Mouse (Mus musculus) intestine, embryonic 15.5 days (tissue): ENCODE data around the gene Rev3l. TPM values are rescaled to one million over a fixed set of nuclear protein-coding genes. Genes with fewer than 3 reads are reported as not detected.
A peak's percentile ranks its signal among the peaks of the same experiment; 100 is the strongest.

Experiments used
- ATAC-seq: fragments of 200-750 bp; cut with Nextera tagmentation; 2 replicates; pipeline ENCODE4 v1.8.0; 2017; ENCODE audit warnings: moderate TSS enrichment, moderate library complexity
- H3K27ac ChIP-seq: fragments of 300-500 bp; sonication (generic); 2 replicates; pipeline ENCODE4 v1.5.1; 2015; ENCODE audit warnings: mild to moderate bottlenecking, inconsistent platforms
- H3K27me3 ChIP-seq: fragments of 300-500 bp; sonication (generic); replicated peaks from 2 replicates; pipeline ENCODE4 v1.6.1; 2015; ENCODE audit warnings: inconsistent platforms
- H3K36me3 ChIP-seq: fragments of 300-500 bp; sonication (generic); 2 replicates; pipeline ENCODE4 v1.6.1; 2015; ENCODE audit warnings: inconsistent platforms
- H3K4me1 ChIP-seq: fragments of 300-500 bp; sonication (generic); replicated peaks from 2 replicates; pipeline ENCODE4 v1.6.1; 2015; ENCODE audit warnings: inconsistent platforms
- H3K4me2 ChIP-seq: fragments of 300-500 bp; sonication (generic); replicated peaks from 2 replicates; pipeline ENCODE4 v1.6.1; 2015; ENCODE audit warnings: mild to moderate bottlenecking, inconsistent platforms
- H3K4me3 ChIP-seq: fragments of 300-500 bp; sonication (generic); replicated peaks from 2 replicates; pipeline ENCODE4 v1.5.1; 2015; ENCODE audit warnings: inconsistent platforms
- H3K9ac ChIP-seq: fragments of 300-500 bp; sonication (generic); 2 replicates; pipeline ENCODE4 v1.6.1; 2015; ENCODE audit warnings: inconsistent platforms
- H3K9me3 ChIP-seq: fragments of 300-500 bp; sonication (generic); 2 replicates; pipeline ENCODE4 v1.6.1; 2016; ENCODE audit warnings: inconsistent platforms
- WGBS: fragments of 180-500 bp; shearing (Covaris S2); methylation state at CpG from one replicate; pipeline ENCODE4 v1.1.7; 2015; 5-methylcytosine and 5-hydroxymethylcytosine counted together
- polyA plus RNA-seq: library from polyadenylated mRNA; unstranded; fragments of >200 nt; fragmentation: Nextera tagmentation; extraction: Ambion mirVana; gene quantifications from 2 replicates; pipeline ENCODE4 v1.2.1, GENCODE M21; 2015

The Rev3l gene
- polyA plus RNA-seq: 13.5 and 13.7 TPM in 2 replicates

GRCm38 (mm10) chr10:39731736-39732265 is at the start of gene Rev3l:
Gene Rev3l, plus strand, starts transcription at chr10:39732118.
- H3K27ac ChIP-seq: peak within 1 kb of the TSS; percentile 99
- H3K4me1 ChIP-seq: no peaks in the 10 kb centered on the region
- H3K4me3 ChIP-seq: peak within 1 kb of the TSS; percentile 94
- peak within 1 kb of the TSS; percentile 66 for H3K4me2 ChIP-seq
- ATAC-seq: peak; percentile 83
- H3K36me3 ChIP-seq: no peaks in the 10 kb centered on the region
- no peaks in the 10 kb centered on the region for H3K9me3 ChIP-seq
- peak within 1 kb of the TSS; percentile 91 for H3K9ac ChIP-seq
- H3K27me3 ChIP-seq: no peaks in the 10 kb centered on the region
- WGBS: under 1% methylated on average over 52 of the region's 64 CpGs

- Histone ChIP-seq H3K27ac (no peak overlapping the region), H3K9ac (no peak overlapping the region), H3K4me1 (peaks cover 4% of the 10 kb centered on the region), H3K36me3 (no peaks in the 10 kb centered on the region), H3K4me2 (no peak overlapping the region), H3K9me3 (no peaks in the 10 kb centered on the region), H3K27me3 (no peaks in the 10 kb centered on the region), H3K4me3 (no peak overlapping the region)
- no peak for ATAC-seq
- WGBS: 77% methylated on average over 2 of the region's 2 CpGs
Observed at GRCm38 (mm10) chr10:39682556-39682955, 49.4 kb upstream of the Rev3l start.

GRCm38 (mm10) chr10:39683481-39683880 is 48.4 kb upstream of the Rev3l start:
- no peak overlapping the region for H3K27ac ChIP-seq
- no peaks in the 10 kb centered on the region for H3K27me3 ChIP-seq
- WGBS: 91% methylated on average over 2 of the region's 2 CpGs
- no peak overlapping the region for H3K4me2 ChIP-seq
- no peaks in the 10 kb centered on the region for H3K9me3 ChIP-seq
- peaks cover 4% of the 10 kb centered on the region for H3K4me1 ChIP-seq
- no peak overlapping the region for H3K4me3 ChIP-seq
- no peak for ATAC-seq
- H3K36me3 ChIP-seq: no peaks in the 10 kb centered on the region
- no peak overlapping the region for H3K9ac ChIP-seq

GRCm38 (mm10) chr10:39686811-39687210 is 45.1 kb upstream of the Rev3l start:
- ATAC-seq: no peak
- Histone ChIP-seq H3K4me2 (no peak overlapping the region), H3K9me3 (no peaks in the 10 kb centered on the region), H3K27ac (no peak overlapping the region), H3K4me1 (peaks cover 4% of the 10 kb centered on the region), H3K9ac (no peak overlapping the region), H3K36me3 (no peaks in the 10 kb centered on the region), H3K4me3 (no peak overlapping the region), H3K27me3 (no peaks in the 10 kb centered on the region)
- WGBS: 92% methylated on average over 4 of the region's 4 CpGs

GRCm38 (mm10) chr10:39687851-39688250 is 44.1 kb upstream of the Rev3l start:
- Histone ChIP-seq H3K4me1 (peaks cover 4% of the 10 kb centered on the region), H3K4me3 (no peak overlapping the region), H3K9ac (no peak overlapping the region), H3K4me2 (no peak overlapping the region), H3K36me3 (no peaks in the 10 kb centered on the region), H3K27ac (no peak overlapping the region), H3K27me3 (no peaks in the 10 kb centered on the region), H3K9me3 (no peaks in the 10 kb centered on the region)
- 56% methylated on average over 3 of the region's 3 CpGs for whole genome bisulfite sequencing
- ATAC-seq: no peak

GRCm38 (mm10) chr10:39691351-39692064 is 40.4 kb upstream of the Rev3l start:
- Histone ChIP-seq H3K4me3 (no peak overlapping the region), H3K4me1 (no peaks in the 10 kb centered on the region), H3K4me2 (no peak overlapping the region), H3K27ac (no peak overlapping the region), H3K9ac (no peak overlapping the region), H3K36me3 (no peaks in the 10 kb centered on the region), H3K9me3 (no peaks in the 10 kb centered on the region), H3K27me3 (no peaks in the 10 kb centered on the region)
- no peak for ATAC-seq
- WGBS: 54% methylated on average over 11 of the region's 11 CpGs

GRCm38 (mm10) chr10:39692152-39692551 is 39.8 kb upstream of the Rev3l start:
- WGBS: 62% methylated on average over 2 of the region's 2 CpGs
- Histone ChIP-seq H3K9me3 (no peaks in the 10 kb centered on the region), H3K36me3 (no peaks in the 10 kb centered on the region), H3K4me3 (no peak overlapping the region), H3K4me2 (no peak overlapping the region), H3K4me1 (no peaks in the 10 kb centered on the region), H3K27me3 (no peaks in the 10 kb centered on the region), H3K9ac (no peak overlapping the region), H3K27ac (no peak overlapping the region)
- ATAC-seq: no peak

- Histone ChIP-seq H3K4me1 (no peaks in the 10 kb centered on the region), H3K36me3 (no peaks in the 10 kb centered on the region), H3K9me3 (no peaks in the 10 kb centered on the region), H3K4me3 (no peak overlapping the region), H3K27ac (no peak overlapping the region), H3K4me2 (no peak overlapping the region), H3K27me3 (no peaks in the 10 kb centered on the region), H3K9ac (no peak overlapping the region)
- no peak for ATAC-seq
- 90% methylated on average over 2 of the region's 2 CpGs for WGBS
Observed at GRCm38 (mm10) chr10:39707717-39708510, 24.0 kb upstream of the Rev3l start.

GRCm38 (mm10) chr10:39716936-39717335 is 15.0 kb upstream of the Rev3l start:
- Histone ChIP-seq H3K36me3 (no peaks in the 10 kb centered on the region), H3K4me1 (no peaks in the 10 kb centered on the region), H3K27me3 (no peaks in the 10 kb centered on the region), H3K27ac (no peak overlapping the region), H3K9me3 (no peaks in the 10 kb centered on the region), H3K4me2 (no peak overlapping the region), H3K9ac (no peak overlapping the region), H3K4me3 (no peak overlapping the region)
- ATAC-seq: no peak
- WGBS: 81% methylated on average over 5 of the region's 5 CpGs

GRCm38 (mm10) chr10:39730976-39731735 is 762 bp upstream of the Rev3l start:
- WGBS: under 1% methylated on average over 57 of the region's 66 CpGs
- H3K27ac ChIP-seq: peak overlapping the region; percentile 99

GRCm38 (mm10) chr10:39732266-39733100 is 565 bp downstream of the Rev3l start:
- Histone ChIP-seq H3K9me3 (no peaks in the 10 kb centered on the region), H3K27ac (peak overlapping the region; percentile 99), H3K4me1 (no peaks in the 10 kb centered on the region), H3K9ac (peak overlapping the region; percentile 91), H3K27me3 (no peaks in the 10 kb centered on the region), H3K36me3 (no peaks in the 10 kb centered on the region), H3K4me3 (peak overlapping the region; percentile 94), H3K4me2 (peak overlapping the region; percentile 66)
- WGBS: under 1% methylated on average over 94 of the region's 105 CpGs
- peak; percentile 68 for ATAC-seq

More at GRCm38 (mm10) chr10:39730976-39731735, 762 bp upstream of the Rev3l start:
- H3K4me3 ChIP-seq: peak overlapping the region; percentile 94
- no peaks in the 10 kb centered on the region for H3K27me3 ChIP-seq
- no peaks in the 10 kb centered on the region for H3K4me1 ChIP-seq
- peak overlapping the region; percentile 91 for H3K9ac ChIP-seq
- peak; percentile 95 for ATAC-seq
- H3K4me2 ChIP-seq: peak overlapping the region; percentile 59
- H3K36me3 ChIP-seq: no peaks in the 10 kb centered on the region
- H3K9me3 ChIP-seq: no peaks in the 10 kb centered on the region
